Mouse (Mus musculus): ENCODE results near the gene Sash1.
"Not testable (repeated sequence)": the region's sequence is repeated elsewhere in the genome, so short reads cannot be mapped to it uniquely, and the experiment has no call there.

Sash1 gene

GRCm38 (mm10) chr10:8756604-8757354 is 129.1 kb downstream of the Sash1 start:
- DNase-seq (ENCODE audit: low spot score): no peak

GRCm38 (mm10) chr10:8753377-8753776 is 132.5 kb downstream of the Sash1 start:
- no peak for DNase-seq (ENCODE audit: low spot score)

GRCm38 (mm10) chr10:8752436-8752835 is 133.4 kb downstream of the Sash1 start:
- no peak for DNase-seq (ENCODE audit: low spot score)

- DNase-seq (ENCODE audit: low spot score): no peak
Observed at GRCm38 (mm10) chr10:8749537-8749936, 136.3 kb downstream of the Sash1 start.

GRCm38 (mm10) chr10:8747450-8748212 is 138.2 kb downstream of the Sash1 start:
- DNase-seq (ENCODE audit: low spot score): no peak

- no peak for DNase-seq (ENCODE audit: low spot score)
Observed at GRCm38 (mm10) chr10:8746082-8746696, 139.7 kb downstream of the Sash1 start.

GRCm38 (mm10) chr10:8742872-8743271 is 143.0 kb downstream of the Sash1 start:
- no peak for DNase-seq (ENCODE audit: low spot score)

GRCm38 (mm10) chr10:8741505-8741904 is 144.4 kb downstream of the Sash1 start:
- DNase-seq (ENCODE audit: low spot score): no peak

GRCm38 (mm10) chr10:8740797-8741196 is 145.1 kb downstream of the Sash1 start:
- DNase-seq (ENCODE audit: low spot score): no peak

- DNase-seq (ENCODE audit: low spot score): no peak
Observed at GRCm38 (mm10) chr10:8729387-8730337, 156.2 kb downstream of the Sash1 start.

GRCm38 (mm10) chr10:8719345-8719744 is 166.5 kb downstream of the Sash1 start:
- DNase-seq (ENCODE audit: low spot score): no peak

GRCm38 (mm10) chr10:8718831-8719230 is 167.0 kb downstream of the Sash1 start:
- DNase-seq (ENCODE audit: low spot score): no peak

GRCm38 (mm10) chr10:8717171-8717570 is 168.7 kb downstream of the Sash1 start:
- DNase-seq (ENCODE audit: low spot score): no peak

GRCm38 (mm10) chr10:8715679-8716284 is 170.1 kb downstream of the Sash1 start:
- DNase-seq (ENCODE audit: low spot score): peak; percentile 47

- not testable (repeated sequence) for DNase-seq (ENCODE audit: low spot score)
Observed at GRCm38 (mm10) chr10:8696636-8697035, 189.2 kb downstream of the Sash1 start.

- no peak for DNase-seq (ENCODE audit: low spot score)
Observed at GRCm38 (mm10) chr10:8693996-8694500, 191.8 kb downstream of the Sash1 start.

GRCm38 (mm10) chr10:8693561-8693960 is 192.3 kb downstream of the Sash1 start:
- DNase-seq (ENCODE audit: low spot score): no peak

GRCm38 (mm10) chr10:8692531-8692930 is 193.3 kb downstream of the Sash1 start:
- DNase-seq (ENCODE audit: low spot score): no peak

- DNase-seq (ENCODE audit: low spot score): no peak
Observed at GRCm38 (mm10) chr10:8686219-8686618, 199.7 kb downstream of the Sash1 start.

GRCm38 (mm10) chr10:8685269-8685668 is 200.6 kb downstream of the Sash1 start:
- DNase-seq (ENCODE audit: low spot score): no peak

- no peak for DNase-seq (ENCODE audit: low spot score)
Observed at GRCm38 (mm10) chr10:8682900-8683299, 203.0 kb downstream of the Sash1 start.

Measured in ovary, postnatal 10 days (tissue).